Mouse (Mus musculus) neutrophil, adult 5-6 weeks (primary cell): Measurements from ENCODE around the gene Oscar. TPM values are rescaled to one million over a fixed set of nuclear protein-coding genes. Genes with fewer than 3 reads are reported as not detected.
"Not testable (repeated sequence)": the region's sequence is repeated elsewhere in the genome, so short reads cannot be mapped to it uniquely, and the experiment has no call there.

Experiments
- ATAC-seq: fragments of 151-379, 151-347 bp; 2 replicates; pipeline ENCODE4 v1.8.0; 2017; ENCODE audit warnings: mild to moderate bottlenecking, moderate TSS enrichment; ENCODE audit not compliant: insufficient number of reproducible peaks, poor library complexity, low FRiP score, severe bottlenecking; ENCODE audit errors: extremely low read depth
- total RNA-seq: library from RNA; stranded (forward); fragments of 200-1000 nt; gene quantifications from 2 replicates; pipeline ENCODE4 v1.2.3, GENCODE M21; 2017

The Oscar gene
- total RNA-seq, 1 experiment from 2014 or later, result not detected

- ATAC-seq, result no peak
Measured at GRCm38 (mm10) chr7:3574216-3574615, 41.7 kb downstream of the Oscar start.

- ATAC-seq, result no peak
Measured at GRCm38 (mm10) chr7:3571847-3572246, 44.1 kb downstream of the Oscar start.

GRCm38 (mm10) chr7:3570580-3570979 is 45.4 kb downstream of the Oscar start:
- ATAC-seq, result not testable (repeated sequence)

- ATAC-seq, result no peak
Measured at GRCm38 (mm10) chr7:3569725-3570124, 46.2 kb downstream of the Oscar start.

- ATAC-seq, result no peak
Measured at GRCm38 (mm10) chr7:3567336-3567735, 48.6 kb downstream of the Oscar start.

Other genes starting within 250 kb of the Oscar start
- not detected in 2 replicates for gene Cacng8, start 225.5 kb downstream of the Oscar start, total RNA-seq
- not detected in 2 replicates for gene Cacng6, start 192.0 kb downstream of the Oscar start, total RNA-seq
- 50.3 and 60.8 TPM in 2 replicates for gene Tarm1, start 113.5 kb downstream of the Oscar start, total RNA-seq
- 171 TPM in 2 replicates for gene Ndufa3, start 1.2 kb upstream of the Oscar start, total RNA-seq
- gene Tfpt, start 13.8 kb upstream of the Oscar start, total RNA-seq, result 28.5 and 53.9 TPM in 2 replicates
- 34.4 and 49.0 TPM in 2 replicates for gene Prpf31, start 13.8 kb upstream of the Oscar start, total RNA-seq
- gene Cnot3, start 29.1 kb upstream of the Oscar start, total RNA-seq, result 55.9 TPM in 2 replicates
- 11.9 and 12.8 TPM in 2 replicates for gene Leng1, start 49.7 kb upstream of the Oscar start, total RNA-seq
- gene Tmc4, start 61.4 kb upstream of the Oscar start, total RNA-seq, result 51.9 and 60.2 TPM in 2 replicates
- 26.4 and 26.5 TPM in 2 replicates for gene Tsen34, start 76.7 kb upstream of the Oscar start, total RNA-seq
- 87.5 and 100 TPM in 2 replicates for gene Mboat7, start 77.4 kb upstream of the Oscar start, total RNA-seq
- gene Rps9, start 87.8 kb upstream of the Oscar start, total RNA-seq, result 1,508 and 1,604 TPM in 2 replicates
- gene Pirb, start 104.2 kb upstream of the Oscar start, total RNA-seq, result 406 and 418 TPM in 2 replicates
- 36.3 and 41.7 TPM in 2 replicates for gene Gm15448, start 209.5 kb upstream of the Oscar start, total RNA-seq
- gene Pira2, start 228.9 kb upstream of the Oscar start, total RNA-seq, result 85.7 and 94.4 TPM in 2 replicates